ENCODE assay signal across 23 mouse cellular contexts in genomic region chr7:83050011-83050410, GRCm38 (mm10).
DNase-seq lines count a peak whose midpoint lies in the region; ATAC-seq lines count a peak whose summit lies in the region.
"Had no signal": no experiment of that assay in that cellular context is flagged by ENCODE, and none has a peak within 500 bp of the region (broad histone marks: within the 10 kb centered on the region; RNA-seq: fewer than 3 reads in every experiment).

No protein-coding gene starts in this region.

- 46% methylated on average over 3 of the region's 3 CpGs for WGBS in forebrain, embryonic 10.5 days
- 28% methylated on average over 3 of the region's 3 CpGs for WGBS in forebrain, embryonic 11.5 days
- 18% methylated on average over 3 of the region's 3 CpGs for WGBS in hindbrain, embryonic 11.5 days
- WGBS in hindbrain, embryonic 14.5 days: 10% methylated on average over 3 of the region's 3 CpGs
- 16% methylated on average over 3 of the region's 3 CpGs for WGBS in midbrain, embryonic 12.5 days
- WGBS in midbrain, embryonic 15.5 days: 7% methylated on average over 3 of the region's 3 CpGs
- WGBS in liver, embryonic 12.5 days (ENCODE audit: insufficient replicate concordance): 49% methylated on average over 3 of the region's 3 CpGs

- H3K4me1 ChIP-seq in forebrain, embryonic 10.5 days: peaks cover 9% of the 10 kb centered on the region
- no peaks in the 10 kb centered on the region for H3K4me1 ChIP-seq in forebrain, embryonic 11.5 days (replicated peaks; ENCODE audit: control insufficient read depth, insufficient read depth, low read length)
- H3K4me1 ChIP-seq in hindbrain, embryonic 11.5 days (replicated peaks; ENCODE audit: control insufficient read depth, insufficient read depth, low read length): no peaks in the 10 kb centered on the region
- no peaks in the 10 kb centered on the region for H3K4me1 ChIP-seq in hindbrain, embryonic 14.5 days (replicated peaks; ENCODE audit: control insufficient read depth, insufficient read depth, low read length)
- H3K4me1 ChIP-seq in midbrain, embryonic 12.5 days: peaks cover 4% of the 10 kb centered on the region; the same call in 1 of the 2 replicates
- H3K4me1 ChIP-seq in midbrain, embryonic 15.5 days: no peaks in the 10 kb centered on the region
- H3K4me1 ChIP-seq in liver, embryonic 12.5 days: no peaks in the 10 kb centered on the region
- H3K4me1 ChIP-seq: heart, embryonic 10.5 days; heart, embryonic 13.5 days; hindbrain, embryonic 15.5 days had no signal

- no peak for DNase-seq in forebrain, embryonic 10.5 days (ENCODE audit: extremely low spot score, low spot score)
- DNase-seq in forebrain, embryonic 11.5 days (ENCODE audit: low spot score): no peak
- DNase-seq in hindbrain, embryonic 11.5 days (ENCODE audit: low spot score): peak; percentile 10
- no peak for DNase-seq in hindbrain, embryonic 14.5 days (ENCODE audit: low spot score)
- no peak for DNase-seq in layer of hippocampus, adult 9-10 months (ENCODE audit: low spot score)
- DNase-seq: adrenal gland, adult 8-10 months; adrenal gland, postnatal 25 days; cerebellum, adult 18-20 months; cerebellum, adult 9-10 months; cerebellum, postnatal 14 days; forebrain, postnatal 0 days; gastrocnemius, postnatal 25 days; heart, adult 18-20 months; heart, postnatal 14 days; heart, postnatal 4 days had no signal

- H3K36me3 ChIP-seq in forebrain, embryonic 10.5 days (replicated peaks): no peaks in the 10 kb centered on the region
- no peaks in the 10 kb centered on the region for H3K36me3 ChIP-seq in forebrain, embryonic 11.5 days (ENCODE audit: control insufficient read depth, insufficient read depth, low read length)
- no peaks in the 10 kb centered on the region for H3K36me3 ChIP-seq in hindbrain, embryonic 11.5 days (ENCODE audit: control insufficient read depth, insufficient read depth, low read length)
- H3K36me3 ChIP-seq in hindbrain, embryonic 14.5 days (replicated peaks; ENCODE audit: control insufficient read depth, insufficient read depth): no peaks in the 10 kb centered on the region
- H3K36me3 ChIP-seq in midbrain, embryonic 12.5 days: no peaks in the 10 kb centered on the region
- no peaks in the 10 kb centered on the region for H3K36me3 ChIP-seq in midbrain, embryonic 15.5 days (replicated peaks)
- no peaks in the 10 kb centered on the region for H3K36me3 ChIP-seq in liver, embryonic 12.5 days
- H3K36me3 ChIP-seq: forebrain, embryonic 12.5 days; heart, embryonic 10.5 days; heart, embryonic 13.5 days; hindbrain, embryonic 15.5 days had no signal

- no peak overlapping the region for H3K4me3 ChIP-seq in forebrain, embryonic 10.5 days
- no peak overlapping the region for H3K4me3 ChIP-seq in forebrain, embryonic 11.5 days (ENCODE audit: low read depth, low read length)
- no peak overlapping the region for H3K4me3 ChIP-seq in hindbrain, embryonic 11.5 days (ENCODE audit: low read depth, low read length)
- H3K4me3 ChIP-seq in hindbrain, embryonic 14.5 days (replicated peaks; ENCODE audit: low read length): no peak overlapping the region
- no peak overlapping the region for H3K4me3 ChIP-seq in midbrain, embryonic 12.5 days
- no peak overlapping the region for H3K4me3 ChIP-seq in midbrain, embryonic 15.5 days
- no peak overlapping the region for H3K4me3 ChIP-seq in liver, embryonic 12.5 days
- H3K4me3 ChIP-seq: forebrain, embryonic 12.5 days; heart, embryonic 10.5 days; heart, embryonic 13.5 days; hindbrain, embryonic 15.5 days had no signal

- H3K27me3 ChIP-seq in forebrain, embryonic 10.5 days (ENCODE audit: poor library complexity, severe bottlenecking): no peaks in the 10 kb centered on the region
- no peaks in the 10 kb centered on the region for H3K27me3 ChIP-seq in forebrain, embryonic 11.5 days (ENCODE audit: control insufficient read depth, insufficient read depth, low read length)
- no peaks in the 10 kb centered on the region for H3K27me3 ChIP-seq in hindbrain, embryonic 11.5 days (ENCODE audit: control insufficient read depth, insufficient read depth, low read length)
- H3K27me3 ChIP-seq in hindbrain, embryonic 14.5 days (ENCODE audit: control insufficient read depth, insufficient read depth, low read length): no peaks in the 10 kb centered on the region
- H3K27me3 ChIP-seq in midbrain, embryonic 12.5 days: no peaks in the 10 kb centered on the region
- H3K27me3 ChIP-seq in midbrain, embryonic 15.5 days (replicated peaks): no peaks in the 10 kb centered on the region
- no peaks in the 10 kb centered on the region for H3K27me3 ChIP-seq in liver, embryonic 12.5 days (replicated peaks)
- H3K27me3 ChIP-seq: forebrain, embryonic 12.5 days; heart, embryonic 13.5 days; hindbrain, embryonic 15.5 days had no signal

- H3K9me3 ChIP-seq in forebrain, embryonic 10.5 days: no peaks in the 10 kb centered on the region
- no peaks in the 10 kb centered on the region for H3K9me3 ChIP-seq in forebrain, embryonic 11.5 days (ENCODE audit: control insufficient read depth, low read length)
- no peaks in the 10 kb centered on the region for H3K9me3 ChIP-seq in hindbrain, embryonic 11.5 days (ENCODE audit: control insufficient read depth, low read length)
- H3K9me3 ChIP-seq in hindbrain, embryonic 14.5 days (ENCODE audit: control insufficient read depth, low read length): no peaks in the 10 kb centered on the region
- no peaks in the 10 kb centered on the region for H3K9me3 ChIP-seq in midbrain, embryonic 12.5 days
- no peaks in the 10 kb centered on the region for H3K9me3 ChIP-seq in midbrain, embryonic 15.5 days
- H3K9me3 ChIP-seq in liver, embryonic 12.5 days (replicated peaks): no peaks in the 10 kb centered on the region
- H3K9me3 ChIP-seq: forebrain, embryonic 12.5 days; heart, embryonic 10.5 days; heart, embryonic 13.5 days; hindbrain, embryonic 15.5 days had no signal

- no peak overlapping the region for H3K4me2 ChIP-seq in forebrain, embryonic 11.5 days (ENCODE audit: low read depth, low read length, severe bottlenecking)
- H3K4me2 ChIP-seq in hindbrain, embryonic 11.5 days (replicated peaks; ENCODE audit: low read depth, low read length): no peak overlapping the region
- no peak overlapping the region for H3K4me2 ChIP-seq in hindbrain, embryonic 14.5 days (replicated peaks)
- H3K4me2 ChIP-seq in midbrain, embryonic 12.5 days (replicated peaks): no peak overlapping the region
- no peak overlapping the region for H3K4me2 ChIP-seq in midbrain, embryonic 15.5 days
- H3K4me2 ChIP-seq in liver, embryonic 12.5 days: no peak overlapping the region
- H3K4me2 ChIP-seq: forebrain, embryonic 12.5 days; heart, embryonic 13.5 days; hindbrain, embryonic 15.5 days had no signal

- H3K27ac ChIP-seq in forebrain, embryonic 10.5 days: peak overlapping the region; percentile 40; the same call in 1 of the 2 replicates
- H3K27ac ChIP-seq in forebrain, embryonic 11.5 days (ENCODE audit: low read depth, low read length): no peak overlapping the region
- no peak overlapping the region for H3K27ac ChIP-seq in hindbrain, embryonic 11.5 days (ENCODE audit: low read depth, low read length)
- H3K27ac ChIP-seq in hindbrain, embryonic 14.5 days: no peak overlapping the region
- H3K27ac ChIP-seq in midbrain, embryonic 12.5 days (replicated peaks): 0 out of 2 replicates have a peak overlapping the region, but pooled peaks have one; percentile 3
- H3K27ac ChIP-seq in midbrain, embryonic 15.5 days: no peak overlapping the region
- no peak overlapping the region for H3K27ac ChIP-seq in liver, embryonic 12.5 days
- H3K27ac ChIP-seq: forebrain, embryonic 12.5 days; heart, embryonic 10.5 days; heart, embryonic 13.5 days; hindbrain, embryonic 15.5 days had no signal

- ATAC-seq in forebrain, embryonic 11.5 days (replicated peaks; ENCODE audit: low FRiP score): no peak
- 0 out of 2 replicates have a peak, but pooled peaks have one; percentile 64 for ATAC-seq in hindbrain, embryonic 11.5 days (ENCODE audit: low FRiP score)
- ATAC-seq in hindbrain, embryonic 14.5 days (ENCODE audit: low FRiP score): no peak
- peak; percentile 71 for ATAC-seq in midbrain, embryonic 12.5 days (ENCODE audit: low FRiP score, low read depth)
- ATAC-seq in midbrain, embryonic 15.5 days (replicated peaks): no peak
- no peak for ATAC-seq in liver, embryonic 12.5 days
- ATAC-seq: activated CD4-positive, CD25-positive, alpha-beta regulatory T cell, adult 4 months had no signal

- no peak overlapping the region for H3K9ac ChIP-seq in forebrain, embryonic 11.5 days (ENCODE audit: low read length)
- H3K9ac ChIP-seq in hindbrain, embryonic 11.5 days (ENCODE audit: low read depth, low read length): no peak overlapping the region
- no peak overlapping the region for H3K9ac ChIP-seq in hindbrain, embryonic 14.5 days
- H3K9ac ChIP-seq in midbrain, embryonic 12.5 days (replicated peaks): no peak overlapping the region
- H3K9ac ChIP-seq in midbrain, embryonic 15.5 days: no peak overlapping the region
- no peak overlapping the region for H3K9ac ChIP-seq in liver, embryonic 12.5 days
- H3K9ac ChIP-seq: forebrain, embryonic 12.5 days; forebrain, postnatal 0 days; heart, embryonic 13.5 days; hindbrain, embryonic 15.5 days had no signal

Comparison
In these comparisons a context has a peak if more than half of its experiments do, and no peak if none do; other contexts are left out.
1. H3K27ac ChIP-seq: peak in forebrain, embryonic 10.5 days (single experiment) and midbrain, embryonic 12.5 days (single experiment); none in forebrain, embryonic 11.5 days (single experiment), hindbrain, embryonic 11.5 days (single experiment), hindbrain, embryonic 14.5 days (single experiment), midbrain, embryonic 15.5 days (single experiment) and liver, embryonic 12.5 days (single experiment).
2. ATAC-seq: peak in hindbrain, embryonic 11.5 days (single experiment) and midbrain, embryonic 12.5 days (single experiment); none in forebrain, embryonic 11.5 days (single experiment), hindbrain, embryonic 14.5 days (single experiment), midbrain, embryonic 15.5 days (single experiment) and liver, embryonic 12.5 days (single experiment).